Mouse (Mus musculus) embryo, embryonic 10 days (tissue): ENCODE data around the gene Actn4.

Experiments used
- DNase-seq: peaks from one replicate; pipeline ENCODE4 v3.0.0-alpha.2; 2015; ENCODE audit warnings: low spot score

The Actn4 gene

DNA sequence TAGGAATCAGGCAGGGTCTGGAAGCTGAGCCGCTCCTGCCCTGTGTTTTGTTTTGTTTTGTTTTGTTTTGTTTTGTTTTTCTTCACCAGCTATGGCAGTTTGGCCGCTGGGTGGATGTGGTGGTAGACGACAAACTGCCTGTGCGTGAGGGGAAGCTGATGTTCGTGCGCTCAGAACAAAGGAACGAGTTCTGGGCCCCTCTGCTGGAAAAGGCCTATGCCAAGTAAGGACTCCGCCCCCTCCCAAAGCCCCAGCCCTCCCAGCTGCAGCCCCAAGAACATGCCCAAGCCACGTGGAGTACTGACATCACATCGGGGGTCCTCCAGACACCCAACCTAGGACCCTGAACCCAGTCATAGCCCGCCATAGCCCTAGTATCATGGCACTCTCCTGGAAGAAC lies 79.1 kb downstream of the Actn4 start:
- DNase-seq, result no peak

DNA sequence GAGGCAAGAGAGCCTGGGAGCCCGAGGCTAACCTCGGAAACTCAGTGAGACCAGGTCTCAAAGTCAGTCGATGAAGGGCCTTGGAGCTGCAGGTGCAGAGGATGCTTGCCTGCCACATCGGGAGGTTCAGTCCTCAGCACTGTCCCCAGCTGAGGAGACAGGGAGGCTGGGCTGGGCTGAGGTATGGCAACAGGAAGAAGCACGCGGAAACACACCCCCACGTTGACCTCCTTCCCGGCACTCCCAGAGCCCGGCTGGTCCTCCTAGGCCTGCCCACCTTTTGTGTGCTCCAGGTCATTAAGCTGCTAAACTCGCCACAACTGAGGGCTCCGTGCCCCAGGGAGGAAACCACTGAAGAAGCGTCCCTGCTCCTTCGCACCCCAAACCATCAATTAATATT lies 80.9 kb downstream of the Actn4 start, which contains the start of gene Capn12:
Gene Capn12, plus strand, starts transcription at position 224 of the 400 bp plus-strand sequence.
- no peak for DNase-seq

DNA sequence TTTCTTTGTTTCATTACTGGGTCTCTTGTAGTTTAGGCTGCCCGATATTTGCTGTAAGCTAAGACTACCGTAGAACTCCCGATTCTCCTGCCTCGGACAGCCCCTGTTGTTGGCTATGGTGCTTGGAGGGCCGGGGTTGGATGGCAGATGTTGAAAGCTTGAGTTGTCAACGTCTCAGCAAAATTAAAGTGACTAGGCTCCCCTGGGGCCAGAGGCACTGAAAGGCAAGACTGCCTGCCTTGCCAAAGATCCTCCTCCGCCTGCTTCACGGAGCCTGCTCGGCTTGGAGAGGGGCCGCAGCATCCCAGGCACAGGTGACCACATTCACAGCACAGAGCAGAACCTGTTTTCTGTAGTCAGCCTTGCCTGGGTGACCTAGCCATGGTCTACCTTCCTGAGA lies 81.6 kb downstream of the Actn4 start:
- no peak for DNase-seq

DNA sequence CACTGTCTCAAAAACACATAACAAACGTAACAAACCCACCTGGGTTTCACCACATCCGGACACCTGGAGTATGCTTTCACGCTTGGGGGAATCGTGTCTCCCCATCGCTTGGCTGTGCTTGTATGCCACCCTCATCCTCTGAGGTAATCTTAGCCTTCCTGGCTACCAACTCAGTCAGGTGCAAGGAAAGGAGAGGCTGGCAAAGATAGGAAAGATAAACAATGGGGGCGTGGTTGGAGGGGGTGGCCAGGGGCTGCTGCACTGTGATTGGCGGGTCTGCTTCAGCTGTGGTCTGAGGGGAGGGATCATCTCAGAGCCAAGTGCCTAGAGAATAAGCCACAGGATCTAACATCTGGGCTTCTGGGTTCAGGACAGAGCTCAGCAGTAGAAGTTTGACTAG lies 82.5 kb downstream of the Actn4 start:
- DNase-seq, result no peak

DNA sequence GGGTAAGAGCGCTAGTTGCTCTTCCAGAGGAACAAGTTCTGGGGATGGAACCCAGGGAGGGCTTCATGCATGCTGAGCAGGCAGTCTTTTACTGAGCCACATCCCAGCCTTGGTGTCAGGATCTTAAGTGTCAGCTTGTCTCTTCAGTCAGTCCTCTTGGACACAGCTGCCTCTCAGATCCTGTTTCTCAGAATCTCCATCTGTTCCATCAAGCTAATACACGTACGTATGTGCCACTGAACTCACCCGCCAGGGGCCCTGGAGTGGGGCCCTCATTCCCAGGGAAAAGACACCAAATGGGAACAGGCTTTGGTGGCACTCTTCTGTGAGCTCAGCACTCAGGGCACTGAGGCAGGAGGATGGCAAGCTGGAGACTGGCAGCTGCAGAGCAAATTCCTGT lies 84.3 kb downstream of the Actn4 start:
- DNase-seq, result no peak

DNA sequence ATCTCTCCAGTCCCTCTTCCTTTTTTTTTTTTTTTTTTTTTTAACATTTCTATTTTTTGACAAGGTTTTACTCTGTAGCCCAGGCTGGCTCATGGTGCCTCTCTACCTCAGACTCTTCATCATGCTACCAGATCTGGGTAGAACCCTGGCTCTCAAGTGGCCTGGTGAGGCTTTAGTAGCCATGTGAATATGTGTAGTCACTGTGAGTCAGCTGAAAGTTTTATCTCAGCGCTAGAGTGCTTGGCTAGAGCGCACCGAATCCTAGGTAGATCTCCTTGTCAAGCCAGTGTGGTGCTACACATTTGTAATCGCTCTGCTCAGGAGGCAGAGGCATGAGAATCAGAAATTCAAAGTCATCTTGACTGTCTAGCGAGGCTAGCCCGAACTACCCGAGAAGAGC lies 85.0 kb downstream of the Actn4 start:
- no peak for DNase-seq

DNA sequence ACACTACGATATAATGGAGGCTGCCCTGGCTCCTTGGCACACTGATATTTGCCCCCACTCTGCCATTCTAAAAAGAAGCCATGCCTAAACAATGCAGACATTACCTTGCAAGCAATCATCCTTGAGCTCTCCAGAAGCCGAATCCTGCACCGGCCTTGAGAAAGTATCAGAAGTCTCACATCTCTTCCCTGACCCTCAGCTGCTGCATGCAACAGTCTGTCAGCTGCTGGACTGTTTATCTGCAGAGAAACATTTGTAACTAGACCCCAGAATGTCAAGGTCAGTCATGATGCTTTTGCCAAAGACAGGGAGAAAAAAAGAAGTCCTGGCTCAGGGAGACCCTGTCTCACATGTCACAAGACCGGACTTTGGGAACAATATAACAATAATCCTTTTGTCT lies 86.0 kb downstream of the Actn4 start:
- no peak for DNase-seq

DNA sequence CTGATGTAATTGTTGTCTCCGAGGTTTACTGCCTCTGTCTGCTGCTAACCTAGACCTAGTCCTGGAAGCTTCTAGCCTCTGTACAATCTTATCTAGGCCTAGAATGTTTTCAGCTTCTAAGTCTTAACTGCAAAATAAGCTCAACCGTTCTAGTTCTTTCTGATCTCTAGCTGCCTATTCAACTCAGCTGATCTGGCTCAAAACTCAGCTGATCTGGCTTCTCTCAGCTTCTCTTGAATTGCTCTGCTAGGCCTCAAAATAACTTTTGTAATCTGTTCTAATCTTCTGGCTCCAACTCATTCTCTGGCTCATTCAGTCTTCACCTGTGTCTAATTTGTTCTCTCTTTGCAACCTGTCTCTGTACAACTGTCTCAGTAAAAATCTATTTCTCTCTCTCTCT lies 87.6 kb downstream of the Actn4 start:
- no peak for DNase-seq

DNA sequence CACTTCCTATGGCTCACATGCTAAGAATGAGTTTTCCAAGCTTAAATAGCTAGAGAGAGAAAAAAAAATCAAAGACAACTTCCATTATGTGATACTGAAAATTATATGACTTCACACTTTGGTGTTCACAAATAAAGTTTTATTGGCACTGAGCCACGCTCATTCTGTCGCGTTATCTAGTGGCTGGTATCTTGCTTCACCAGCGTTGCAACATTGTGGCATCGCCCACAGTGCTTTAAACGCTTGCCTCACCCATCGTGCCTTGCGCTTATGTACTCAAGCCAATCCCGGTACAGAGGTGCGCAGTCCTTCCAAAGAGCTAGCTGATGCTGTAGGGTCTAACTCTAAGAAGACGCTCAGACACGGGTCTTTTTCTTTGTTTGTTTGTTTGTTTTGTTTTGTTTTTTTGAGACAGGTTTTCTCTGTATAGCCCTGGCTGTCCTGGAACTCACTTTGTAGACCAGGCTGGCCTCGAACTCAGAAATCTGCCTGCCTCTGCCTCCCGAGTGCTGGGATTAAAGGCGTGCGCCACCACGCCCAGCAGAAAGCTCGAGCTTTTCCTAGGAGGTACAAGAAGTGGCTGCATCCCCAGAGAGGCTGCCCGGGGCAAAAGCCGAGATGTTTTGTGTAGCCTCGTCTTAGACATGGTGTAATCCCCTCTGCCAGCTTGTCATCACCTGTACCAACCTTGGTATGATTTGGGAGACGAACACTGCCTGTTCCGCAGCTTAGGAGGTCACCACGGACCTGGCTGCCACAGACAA lies 91.1 kb downstream of the Actn4 start:
- DNase-seq, result no peak

DNA sequence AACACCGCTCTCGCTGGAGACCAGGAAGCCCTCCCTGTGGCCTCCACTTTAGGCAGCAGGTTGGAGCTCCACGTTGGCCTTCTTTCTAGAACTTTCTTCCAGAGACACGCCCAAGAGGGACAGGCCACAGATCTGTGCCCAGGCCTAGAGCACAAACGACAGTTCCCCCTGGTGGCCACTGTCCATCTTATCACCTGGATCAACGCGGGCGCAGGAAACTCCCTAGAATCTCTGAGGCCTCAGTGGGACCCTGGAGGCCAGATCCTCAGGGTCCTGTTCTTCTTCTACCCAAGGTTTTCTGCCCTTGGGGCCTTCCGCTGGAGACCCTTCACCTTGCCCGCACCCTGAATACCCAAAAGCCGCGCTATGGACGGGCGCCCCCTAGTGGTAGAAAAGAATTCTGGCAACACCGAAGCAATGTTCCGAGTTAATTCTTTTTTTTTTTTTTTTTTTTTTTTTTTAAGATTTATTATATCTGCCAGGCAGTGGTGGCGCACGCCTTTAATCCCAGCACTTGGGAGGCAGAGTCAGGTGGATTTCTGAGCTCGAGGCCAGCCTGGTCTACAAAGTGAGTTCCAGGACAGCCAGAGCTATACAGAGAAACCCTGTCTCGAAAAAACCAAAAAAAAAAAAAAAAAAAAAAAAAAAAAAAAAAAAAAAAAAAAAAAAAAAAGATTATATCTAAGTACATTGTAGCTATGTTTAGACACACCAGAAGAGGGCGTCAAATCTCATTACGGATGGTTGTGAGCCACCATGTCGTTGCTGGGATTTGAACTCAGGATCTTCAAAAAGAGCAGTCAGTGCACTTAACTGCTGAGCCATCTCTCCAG lies 94.4 kb downstream of the Actn4 start:
- DNase-seq, result peak; percentile 70

DNA sequence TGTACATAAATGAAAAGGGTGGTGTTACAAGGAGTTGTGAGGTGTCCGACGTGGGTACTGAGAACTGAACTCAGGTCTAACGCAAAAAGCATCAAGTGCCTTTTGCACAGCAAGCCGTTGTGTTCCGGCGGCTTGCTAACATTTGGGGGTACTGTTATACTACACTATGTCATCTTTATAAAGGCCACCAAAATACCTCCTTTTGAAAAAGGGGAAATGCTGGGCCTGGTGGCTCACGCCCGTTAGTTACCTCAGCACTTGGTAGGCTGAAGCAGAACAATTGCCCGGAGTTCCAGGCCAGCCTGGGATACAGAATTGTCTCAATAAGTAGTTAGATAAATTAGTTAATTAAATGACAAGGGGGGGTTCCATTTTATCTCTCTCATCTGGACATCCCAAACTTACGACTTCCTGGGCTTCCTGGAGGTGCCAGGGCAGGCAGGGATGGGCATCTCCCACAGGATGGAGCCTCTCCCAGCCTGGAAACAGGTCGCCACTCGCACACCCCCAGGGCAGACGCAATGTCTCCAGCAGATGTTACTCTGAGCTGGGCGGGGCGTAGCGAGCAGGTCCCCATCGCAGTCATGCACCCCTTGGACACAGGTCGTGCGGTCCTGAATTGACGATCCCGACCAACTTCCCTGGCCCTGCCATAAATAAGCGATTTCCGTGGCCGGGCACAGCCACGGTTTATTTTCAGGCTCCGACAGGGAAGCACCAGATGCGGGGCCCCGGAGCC lies 95.2 kb downstream of the Actn4 start:
- DNase-seq, result no peak

DNA sequence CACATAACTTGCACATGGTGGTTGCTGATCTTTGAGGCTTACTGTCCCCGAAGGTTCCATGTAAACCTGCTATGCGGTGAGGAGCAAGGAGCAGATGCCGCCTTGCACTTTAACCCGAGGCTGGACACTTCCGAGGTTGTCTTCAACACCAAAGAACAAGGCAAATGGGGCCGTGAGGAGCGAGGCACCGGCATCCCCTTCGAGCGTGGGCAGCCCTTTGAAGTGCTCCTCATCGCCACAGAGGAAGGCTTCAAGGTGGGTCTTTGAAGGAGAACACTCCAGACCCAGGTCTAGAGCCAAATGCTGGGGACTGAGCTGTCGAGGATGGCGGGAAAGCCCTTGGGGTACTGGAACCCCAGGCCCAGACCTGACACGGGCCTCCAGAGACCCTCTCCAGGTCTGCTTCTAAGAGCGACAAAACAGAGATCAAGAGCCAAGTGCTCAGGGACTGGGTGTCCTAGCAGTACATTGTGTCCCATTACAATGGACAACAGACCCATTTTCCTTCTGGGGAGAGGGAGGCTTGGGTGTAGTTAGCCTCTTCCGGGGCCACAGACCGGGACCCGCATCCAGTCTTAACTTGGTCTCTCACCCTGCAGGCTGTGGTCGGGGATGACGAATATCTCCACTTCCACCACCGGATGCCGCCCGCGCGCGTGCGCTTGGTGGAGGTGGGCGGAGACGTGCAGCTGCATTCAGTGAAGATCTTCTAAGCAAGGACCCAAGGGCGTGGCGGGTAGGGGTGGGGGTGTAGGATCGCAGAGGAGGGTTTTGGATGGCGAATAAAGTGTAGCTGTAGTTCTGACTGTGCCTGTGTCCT lies 96.4 kb downstream of the Actn4 start:
- DNase-seq, result peak; percentile 77

DNA sequence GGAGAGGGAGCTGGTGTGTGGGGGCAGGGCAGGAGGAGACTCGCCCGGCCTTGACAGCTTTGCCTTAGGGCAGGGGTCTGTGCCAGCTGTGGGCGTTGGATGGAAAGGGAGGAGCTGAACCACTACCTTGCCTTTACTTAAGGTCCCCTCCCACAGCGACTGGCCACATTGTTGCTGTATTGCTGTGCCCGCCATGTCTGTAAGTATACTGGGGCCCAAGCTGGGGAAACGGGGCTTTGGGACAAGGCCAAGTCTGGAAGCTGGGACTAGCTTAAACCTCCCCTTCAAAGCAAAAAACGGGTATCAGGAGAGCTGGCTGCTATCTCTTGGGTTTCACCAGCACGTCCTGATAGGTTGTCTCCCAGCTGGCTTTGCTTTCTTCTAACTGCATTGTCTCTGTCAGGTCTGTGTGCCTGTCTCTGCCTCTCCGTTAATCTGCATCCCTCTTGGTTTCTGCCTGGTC lies 97.8 kb downstream of the Actn4 start:
- no peak for DNase-seq

DNA sequence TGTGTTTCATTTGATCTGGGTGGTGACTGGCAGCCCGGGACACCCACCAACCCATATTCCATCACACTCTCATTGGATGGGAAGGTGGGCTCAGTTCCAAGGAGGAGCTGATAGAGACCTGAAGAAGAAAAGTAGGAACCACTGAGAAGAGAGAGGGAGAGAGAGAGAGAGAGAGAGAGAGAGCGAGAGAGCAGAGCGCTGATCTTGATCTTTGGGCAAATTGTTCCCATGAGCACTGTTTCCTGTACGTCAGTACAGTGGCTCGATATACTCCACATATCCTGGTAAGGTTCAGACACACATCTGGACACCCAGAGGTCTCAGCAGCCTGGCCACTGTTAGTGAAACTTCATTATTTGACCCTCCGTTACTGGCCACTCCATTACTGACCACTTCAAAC lies 98.6 kb downstream of the Actn4 start, which contains the start of gene Lgals7:
Gene Lgals7, plus strand, starts transcription at position 314 of the 400 bp plus-strand sequence.
- no peak for DNase-seq

DNA sequence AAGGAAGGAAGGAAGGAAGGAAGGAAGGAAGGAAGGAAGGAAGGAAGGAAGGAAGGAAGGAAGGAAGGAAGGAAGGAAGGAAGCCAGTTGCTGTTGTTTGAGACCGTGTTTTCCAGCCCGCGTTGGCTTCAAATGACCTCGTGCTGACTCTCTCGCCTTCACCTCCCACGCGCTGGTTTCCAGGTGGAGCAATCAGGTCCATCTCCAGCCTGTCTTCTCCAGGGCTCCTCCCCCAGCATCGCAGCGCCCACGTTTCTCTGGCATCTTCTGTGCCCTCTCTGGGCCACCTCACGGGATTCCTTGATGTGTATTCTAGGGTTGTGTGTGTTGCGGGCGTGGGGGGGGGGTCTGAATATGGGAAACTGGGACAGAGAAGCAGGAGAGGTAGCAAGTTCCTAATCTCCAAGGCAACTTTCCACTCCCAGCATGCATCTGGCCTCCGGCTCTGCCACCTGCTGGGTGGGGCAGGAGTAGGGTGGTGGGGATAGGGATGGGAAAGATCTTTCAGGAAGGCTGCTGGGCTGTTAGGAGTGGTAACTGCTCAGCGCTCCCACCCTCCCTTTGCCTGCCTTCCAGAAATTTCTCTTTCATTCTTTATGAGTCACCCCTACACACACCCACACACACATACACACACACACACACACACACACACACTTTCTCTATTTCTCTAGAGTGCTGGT lies 99.2 kb downstream of the Actn4 start:
- DNase-seq, result no peak

DNA sequence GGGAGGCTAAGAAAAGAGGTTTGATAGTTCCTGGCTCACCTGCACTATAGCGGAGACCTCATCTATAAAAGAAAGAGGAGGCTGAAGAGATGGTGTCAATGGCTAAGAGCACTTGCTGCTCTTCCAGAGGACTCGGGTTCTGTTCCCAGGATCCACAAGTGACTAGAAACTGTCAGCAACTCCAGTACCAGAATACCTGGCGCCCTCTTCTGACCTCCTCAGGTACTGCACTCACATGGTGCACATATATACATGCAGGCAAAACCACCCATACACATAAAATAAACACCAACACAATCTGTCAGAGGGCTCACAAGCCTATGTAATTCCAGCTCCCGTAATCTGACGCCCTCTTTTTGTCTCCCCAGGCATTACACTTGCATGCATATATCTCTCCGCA lies 101.2 kb downstream of the Actn4 start:
- DNase-seq, result no peak

DNA sequence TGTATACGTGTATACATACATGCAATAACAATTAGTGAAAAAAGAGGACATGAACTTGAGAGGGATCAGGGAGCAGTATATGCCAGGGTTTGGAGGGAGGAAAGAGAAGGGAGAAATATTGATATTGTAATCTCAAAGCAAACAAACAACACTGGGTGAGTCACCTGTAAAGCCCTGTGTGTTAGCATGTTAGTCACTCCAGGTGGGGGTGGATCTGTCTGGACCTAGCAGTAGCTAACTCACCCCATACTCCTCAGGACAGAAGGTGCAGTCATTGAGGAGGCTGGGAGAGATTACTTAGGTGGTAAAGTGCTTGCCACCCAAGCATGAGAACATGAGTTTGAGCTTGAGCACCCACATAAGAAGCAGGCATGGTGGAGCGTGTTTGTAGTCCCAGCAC lies 102.2 kb downstream of the Actn4 start:
- DNase-seq, result no peak

DNA sequence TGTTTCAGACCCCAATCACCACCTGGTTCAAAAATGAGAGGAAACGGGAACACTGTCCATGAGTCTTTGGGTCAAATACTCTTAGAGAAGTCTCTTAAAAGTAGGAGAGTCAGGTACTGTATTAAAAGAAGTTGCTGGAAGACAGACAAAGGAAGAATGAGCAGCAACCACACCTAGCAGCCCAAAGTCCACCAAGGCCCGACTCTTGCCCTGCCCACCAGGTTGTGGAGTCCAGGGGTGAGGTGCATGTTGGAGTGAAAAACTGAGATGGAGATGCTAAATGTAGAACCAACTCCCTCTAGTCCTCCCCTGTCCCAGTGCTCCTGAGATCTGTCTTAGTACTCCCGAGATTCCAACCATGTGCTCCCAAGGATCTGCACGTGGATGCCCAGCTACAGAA lies 111.5 kb downstream of the Actn4 start:
- DNase-seq, result no peak

DNA sequence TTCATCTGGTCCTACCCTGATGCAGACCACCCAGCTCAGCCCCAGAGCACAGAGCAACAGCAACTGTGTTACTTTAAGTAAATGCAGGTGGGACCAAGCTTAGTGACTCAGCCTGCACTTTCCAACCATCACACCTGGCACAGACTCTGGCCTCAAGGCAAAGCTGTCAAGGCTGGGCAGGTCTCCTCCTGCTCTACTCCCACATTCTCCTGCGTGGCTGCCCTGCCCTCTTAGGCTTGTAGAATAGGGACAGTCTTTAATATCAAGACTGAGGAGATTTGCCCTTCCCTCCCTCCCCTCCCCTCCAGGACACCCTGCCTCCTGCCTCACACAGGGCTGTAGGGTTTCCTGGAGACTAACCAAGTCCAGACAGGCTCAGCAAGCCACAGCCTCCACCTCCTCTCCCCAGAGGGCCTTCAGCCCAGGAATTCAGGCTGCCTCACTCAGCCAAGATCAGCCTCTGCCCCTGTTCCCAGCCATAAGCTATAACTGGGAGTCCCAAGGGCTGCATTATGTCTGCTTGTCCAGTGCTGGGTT lies 112.4 kb downstream of the Actn4 start:
- no peak for DNase-seq

DNA sequence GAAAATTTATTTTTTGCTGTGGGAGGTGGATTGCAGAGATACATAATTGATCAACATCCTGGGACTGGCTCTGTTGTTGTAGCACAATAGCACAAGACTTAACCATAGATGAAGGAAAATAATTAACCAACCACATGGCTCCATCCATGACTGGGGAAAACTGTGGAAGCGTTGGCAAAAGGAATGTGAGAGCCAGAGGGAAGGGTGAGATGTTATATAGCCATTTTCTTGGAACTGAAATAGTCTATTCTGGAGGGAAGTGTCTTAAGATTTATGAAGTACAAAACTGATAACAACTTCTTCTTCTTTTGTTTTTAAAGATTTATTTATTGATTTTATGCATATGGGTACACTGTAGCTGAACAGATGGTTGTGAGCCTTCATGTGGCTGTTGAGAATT lies 114.9 kb downstream of the Actn4 start:
- DNase-seq, result no peak
